Mouse (Mus musculus): ENCODE measurements around the gene Adamts18.
"Not testable (repeated sequence)": the region's sequence is repeated elsewhere in the genome, so short reads cannot be mapped to it uniquely, and the experiment has no call there.

The Adamts18 gene

GRCm38 (mm10) chr8:113838211-113838610 is 10.3 kb downstream of the Adamts18 start:
- no peak for ATAC-seq (ENCODE audit: low TSS enrichment)

GRCm38 (mm10) chr8:113837570-113837915 is 11.0 kb downstream of the Adamts18 start:
- no peak for ATAC-seq (ENCODE audit: low TSS enrichment)

DNA sequence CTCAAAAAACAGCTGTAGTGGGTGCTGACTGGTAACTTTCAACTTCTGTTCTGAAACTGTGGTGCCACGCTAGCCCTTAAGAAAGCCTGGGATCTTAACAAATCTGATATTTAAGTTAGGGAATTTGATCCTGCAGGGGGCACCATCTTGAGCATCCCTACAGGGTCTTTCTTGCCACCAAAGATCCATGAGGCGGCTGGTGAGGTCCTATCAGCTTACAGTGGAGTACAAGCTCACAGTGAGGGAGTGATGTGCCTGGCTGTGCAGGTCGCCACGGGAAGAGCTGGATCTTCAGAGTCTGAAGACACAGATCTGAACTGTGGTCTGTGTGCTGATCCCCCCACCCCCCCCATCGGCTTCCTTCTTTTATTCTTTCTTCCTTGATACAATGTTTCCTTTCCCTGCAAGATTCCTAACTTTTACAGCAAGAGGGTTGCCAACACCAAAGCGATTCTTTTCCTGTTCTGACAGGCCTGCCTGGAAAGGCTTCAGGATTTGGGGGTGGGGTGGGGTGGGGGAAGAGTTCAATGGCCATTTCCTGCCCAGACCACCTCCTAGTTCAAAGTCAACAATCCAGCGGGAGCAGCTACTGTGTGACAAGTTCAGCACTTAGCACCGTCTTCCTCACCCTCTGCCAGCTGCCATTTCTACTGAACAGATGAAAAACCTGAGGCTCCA is 11.5 kb downstream of the Adamts18 start:
- no peak for ATAC-seq (ENCODE audit: low TSS enrichment)

GRCm38 (mm10) chr8:113833644-113834043 is 14.9 kb downstream of the Adamts18 start:
- ATAC-seq (ENCODE audit: low TSS enrichment): no peak

DNA sequence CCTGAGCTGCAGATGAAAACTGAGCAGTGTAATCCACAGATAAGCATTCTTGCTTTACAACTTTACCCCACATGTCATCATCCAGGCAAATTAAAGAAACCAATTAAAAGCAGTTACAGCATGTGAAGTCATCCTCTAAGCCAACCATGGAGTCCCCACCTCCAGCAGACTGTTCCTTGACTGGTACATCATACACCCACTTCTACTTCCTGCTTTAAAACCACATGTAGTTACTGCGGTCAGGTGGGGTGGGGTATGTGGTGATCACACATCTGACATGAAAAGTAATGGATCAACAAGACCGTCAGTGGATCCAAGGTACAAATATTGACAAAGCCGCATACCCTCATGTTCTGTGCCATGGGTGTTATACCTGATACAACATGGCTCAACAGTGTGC is 21.3 kb downstream of the Adamts18 start:
- ATAC-seq (ENCODE audit: low TSS enrichment): no peak

DNA sequence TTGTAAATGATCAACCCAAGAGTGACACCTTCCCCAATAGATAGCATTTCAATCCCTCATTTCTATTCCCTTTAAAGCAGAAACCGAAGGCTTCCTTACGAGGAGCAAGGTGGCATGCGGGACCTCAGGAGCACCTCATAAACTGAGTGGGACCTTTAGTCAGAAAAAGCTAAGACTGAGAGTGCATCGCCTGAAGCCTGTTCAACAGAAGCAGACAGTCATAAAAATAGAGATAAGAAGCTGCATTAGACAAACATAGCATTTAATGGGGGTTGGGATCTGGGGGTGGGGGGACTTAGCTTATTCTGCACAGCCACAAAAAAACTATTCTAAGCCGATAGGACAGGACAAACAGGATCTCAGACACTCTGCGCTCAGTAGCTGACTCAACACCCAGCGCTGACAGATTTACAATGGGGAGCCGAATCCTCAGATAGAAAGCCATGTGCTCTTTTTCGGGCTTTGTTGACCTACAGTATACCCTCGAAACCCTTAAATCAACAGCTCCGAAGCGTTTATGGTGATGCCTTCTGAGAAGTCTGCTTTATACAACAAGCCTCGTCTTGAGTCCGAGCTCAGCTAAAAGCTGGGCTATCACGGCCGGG is 27.5 kb downstream of the Adamts18 start:
- no peak for ATAC-seq (ENCODE audit: low TSS enrichment)

DNA sequence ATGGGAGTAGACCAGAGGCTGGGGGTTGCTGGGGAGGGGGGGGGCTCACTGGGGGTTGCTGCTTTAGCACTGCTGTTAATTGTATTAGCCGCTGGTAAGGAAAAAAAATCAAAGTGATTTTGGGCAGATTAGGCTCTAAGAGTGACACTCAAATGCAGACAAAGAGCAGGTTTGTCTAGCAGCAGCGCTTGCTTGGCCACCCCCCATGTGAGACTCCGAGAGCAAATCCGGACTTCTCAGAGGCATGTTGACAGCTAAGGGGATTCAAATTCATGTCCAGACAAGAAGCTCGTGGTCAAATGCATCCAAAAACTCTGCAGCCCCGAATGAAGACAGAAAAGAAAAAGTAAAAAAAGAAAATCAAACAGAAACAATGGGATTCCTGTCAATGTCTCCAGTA is 34.6 kb downstream of the Adamts18 start:
- no peak for ATAC-seq (ENCODE audit: low TSS enrichment)

- ATAC-seq (ENCODE audit: low TSS enrichment): peak; percentile 93
Measured at GRCm38 (mm10) chr8:113811521-113811920, 37.0 kb downstream of the Adamts18 start.

- no peak for ATAC-seq (ENCODE audit: low TSS enrichment)
Measured at GRCm38 (mm10) chr8:113809929-113810328, 38.6 kb downstream of the Adamts18 start.

- ATAC-seq (ENCODE audit: low TSS enrichment): no peak
Measured at GRCm38 (mm10) chr8:113803830-113804611, 44.5 kb downstream of the Adamts18 start.

DNA sequence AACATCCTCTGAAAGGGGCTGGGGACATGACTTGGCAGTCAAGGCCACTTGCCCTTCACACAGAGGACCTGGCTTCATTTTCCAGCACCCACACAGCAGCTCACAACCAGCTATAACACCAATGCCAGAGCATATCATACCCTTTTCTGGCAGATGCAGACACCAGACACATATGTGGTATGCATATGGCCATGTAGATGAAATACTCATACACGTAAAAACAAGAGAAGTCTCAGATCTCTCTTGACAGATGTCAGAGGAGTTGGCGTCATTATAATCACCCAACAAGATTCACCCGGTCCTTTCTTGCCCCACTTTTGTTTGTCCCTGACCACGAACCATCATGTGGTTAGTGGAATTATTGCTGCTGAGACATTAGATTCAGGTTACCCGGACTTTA is 47.0 kb downstream of the Adamts18 start:
- no peak for ATAC-seq (ENCODE audit: low TSS enrichment)

- not testable (repeated sequence) for ATAC-seq (ENCODE audit: low TSS enrichment)
Measured at GRCm38 (mm10) chr8:113800556-113800955, 48.0 kb downstream of the Adamts18 start.

- no peak for ATAC-seq (ENCODE audit: low TSS enrichment)
Measured at GRCm38 (mm10) chr8:113799550-113799949, 49.0 kb downstream of the Adamts18 start.

- ATAC-seq (ENCODE audit: low TSS enrichment): no peak
Measured at GRCm38 (mm10) chr8:113791856-113792255, 56.7 kb downstream of the Adamts18 start.

DNA sequence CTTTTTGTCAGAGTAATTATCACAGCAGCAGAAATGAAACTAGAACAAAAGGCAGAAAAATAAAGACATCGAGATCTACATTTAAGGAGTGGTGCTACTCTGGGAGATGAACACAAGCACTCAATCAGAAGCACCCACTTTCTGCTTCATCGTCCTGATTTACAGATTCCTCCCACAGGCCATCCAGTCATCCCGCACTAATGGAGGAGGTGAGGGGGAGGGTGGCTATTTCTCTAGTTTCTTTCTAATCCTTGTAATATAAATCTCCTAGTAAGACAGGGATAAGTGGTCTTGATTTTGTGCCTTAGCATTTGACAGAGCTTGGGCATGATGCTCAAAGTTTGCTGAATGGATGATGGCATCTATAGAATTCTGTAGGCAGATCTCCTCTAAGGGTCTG is 57.5 kb downstream of the Adamts18 start:
- no peak for ATAC-seq (ENCODE audit: low TSS enrichment)

DNA sequence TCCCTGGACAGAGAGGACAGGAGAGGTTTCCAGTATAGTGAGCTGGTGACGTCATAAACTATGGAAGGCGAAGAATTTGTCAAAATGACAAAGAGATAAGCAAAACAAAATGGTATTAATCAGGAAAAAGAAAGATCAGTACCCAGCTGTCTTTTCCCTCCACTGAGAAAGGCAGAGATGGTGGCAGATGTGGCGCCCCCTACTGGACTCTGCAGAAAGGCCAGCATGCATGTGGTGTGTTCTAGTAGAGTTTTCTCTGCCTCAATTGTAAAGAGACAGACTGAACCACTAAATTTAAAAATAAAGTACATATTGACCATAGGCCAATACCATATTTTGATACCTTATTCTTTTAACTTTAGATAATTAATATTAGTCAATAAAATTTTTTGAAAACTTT is 64.8 kb downstream of the Adamts18 start:
- ATAC-seq (ENCODE audit: low TSS enrichment): no peak

DNA sequence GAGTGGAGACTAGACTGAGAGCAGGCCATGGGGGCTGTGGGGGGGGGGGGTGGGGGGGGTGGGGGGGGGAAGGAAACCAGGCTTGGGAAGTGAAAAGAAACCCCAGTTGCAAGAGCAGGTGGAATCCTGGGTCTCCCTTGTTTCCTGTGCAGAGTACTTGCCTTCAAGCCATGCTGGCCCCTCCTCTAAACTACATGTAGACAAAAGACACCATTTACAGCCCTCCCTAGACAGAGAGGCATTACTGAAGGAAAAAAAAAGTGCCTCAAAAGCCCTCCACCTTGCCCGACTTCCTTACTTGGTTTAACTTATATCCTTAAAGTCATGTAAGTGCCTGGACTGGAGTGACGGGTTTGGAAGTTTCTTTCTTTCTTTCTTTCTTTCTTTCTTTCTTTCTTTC is 67.0 kb downstream of the Adamts18 start:
- ATAC-seq (ENCODE audit: low TSS enrichment): no peak

GRCm38 (mm10) chr8:113775361-113775760 is 73.2 kb downstream of the Adamts18 start:
- ATAC-seq (ENCODE audit: low TSS enrichment): no peak

DNA sequence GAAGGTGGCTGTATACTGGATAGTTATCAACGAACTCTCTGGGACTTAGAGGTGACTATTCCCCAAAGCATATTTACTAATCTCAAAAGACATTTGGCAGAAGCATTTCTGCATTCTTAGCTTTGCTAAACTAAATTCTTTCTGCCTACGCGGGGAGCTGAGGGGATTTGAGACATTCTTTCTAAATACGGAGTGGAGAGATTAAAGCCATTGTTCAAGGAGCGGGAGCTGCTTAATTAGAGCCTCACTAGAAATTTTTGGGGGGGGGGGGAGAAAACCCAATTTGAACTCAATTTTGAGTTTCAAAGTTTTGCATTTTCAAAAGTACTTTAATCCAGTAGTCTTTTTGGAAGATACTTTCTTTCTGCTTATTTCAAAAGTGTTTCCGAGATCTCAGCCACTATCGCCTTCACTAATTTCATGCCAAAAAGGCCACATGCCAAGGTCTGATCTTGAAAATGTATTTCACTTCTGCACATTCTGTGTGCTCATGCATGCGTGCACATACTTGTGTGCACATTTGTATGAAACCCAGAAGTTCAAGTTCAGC is 79.6 kb downstream of the Adamts18 start:
- no peak for ATAC-seq (ENCODE audit: low TSS enrichment)

DNA sequence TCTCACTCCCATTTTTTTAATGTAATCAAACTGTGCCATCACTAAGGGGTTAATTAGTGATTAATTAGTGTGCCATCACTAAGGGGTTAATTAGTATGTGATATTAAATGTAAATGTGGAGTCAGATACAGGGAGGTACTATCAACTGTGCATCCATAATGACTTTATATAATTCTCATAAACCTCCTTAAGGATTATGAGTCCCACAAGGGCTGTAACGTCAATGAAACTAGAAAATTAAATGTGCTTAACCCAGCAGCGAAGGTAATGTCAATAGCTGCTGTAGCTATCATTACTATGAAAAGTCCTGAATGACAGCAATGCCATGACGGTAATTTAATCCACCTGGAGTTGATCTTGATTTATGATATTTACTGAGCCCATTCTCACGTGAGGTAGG is 83.4 kb downstream of the Adamts18 start:
- no peak for ATAC-seq (ENCODE audit: low TSS enrichment)

DNA sequence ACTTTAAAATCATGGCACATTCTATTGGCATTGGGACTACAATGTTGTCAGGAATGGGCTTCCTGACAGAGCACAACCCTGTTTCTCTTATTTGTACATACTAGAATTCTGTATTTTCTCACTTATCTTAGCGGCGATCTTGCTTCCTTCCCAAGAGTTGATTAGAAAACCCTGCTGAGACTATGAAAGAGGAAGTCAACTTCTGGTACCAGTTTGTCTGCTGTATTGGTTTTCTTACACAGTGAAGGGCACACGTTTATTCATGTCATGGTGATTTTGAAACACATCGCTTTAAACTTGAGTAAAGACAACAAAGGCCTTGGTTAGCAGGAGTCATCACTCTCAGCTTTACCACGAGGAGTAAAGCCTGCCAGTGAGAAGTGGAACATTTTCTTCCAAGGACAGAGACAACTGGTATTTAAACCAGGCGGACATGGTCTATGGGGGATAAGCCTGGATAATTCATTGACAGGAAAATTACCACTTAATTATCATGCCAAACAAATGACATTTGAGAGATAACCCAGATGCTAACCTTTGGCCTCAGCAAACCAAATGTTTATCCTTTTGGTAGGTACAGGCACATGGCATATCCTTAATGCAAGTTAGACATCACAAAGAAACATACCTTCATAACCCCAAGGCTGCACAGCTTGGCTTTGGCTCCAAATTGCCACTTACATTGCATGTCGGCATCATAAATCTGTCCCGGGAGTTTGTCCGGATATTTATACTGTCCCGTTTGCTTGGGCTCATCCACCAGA is 84.8 kb downstream of the Adamts18 start:
- no peak for ATAC-seq (ENCODE audit: low TSS enrichment)

GRCm38 (mm10) chr8:113762101-113762500 is 86.4 kb downstream of the Adamts18 start:
- ATAC-seq (ENCODE audit: low TSS enrichment): no peak
